Mouse (Mus musculus): ENCODE data around the gene Lfng. TPM values are rescaled to one million over a fixed set of nuclear protein-coding genes. Genes with fewer than 3 reads are reported as not detected.
A peak's percentile ranks its signal among the peaks of the same experiment; 100 is the strongest.

Lfng gene
- polyA plus RNA-seq, 1 experiment: 2.6 TPM

- Histone ChIP-seq H3K4me1 (ENCODE audit: control insufficient read depth) (peaks cover 36% of the 10 kb centered on the region), H3K4me3 (replicated peaks) (no peak overlapping the region), H3K36me3 (ENCODE audit: control insufficient read depth) (peaks cover 52% of the 10 kb centered on the region), H3K9me3 (ENCODE audit: control insufficient read depth, low read length) (no peaks in the 10 kb centered on the region), H3K27me3 (ENCODE audit: control insufficient read depth) (no peaks in the 10 kb centered on the region)
- no peak for TF ChIP-seq GATA1 (IDR thresholded peaks at IDR 0.05; ENCODE audit: low read length)
- no peak for TF ChIP-seq TAL1 (IDR thresholded peaks at IDR 0.05; ENCODE audit: low read length)
Measured at GRCm38 (mm10) chr5:140639871-140640270, 32.8 kb downstream of the Lfng start.

GRCm38 (mm10) chr5:140640812-140641211 is 33.7 kb downstream of the Lfng start:
- TF ChIP-seq GATA1 (IDR thresholded peaks at IDR 0.05; ENCODE audit: low read length): no peak
- no peak for TF ChIP-seq TAL1 (IDR thresholded peaks at IDR 0.05; ENCODE audit: low read length)
- Histone ChIP-seq H3K4me3 (replicated peaks) (no peak overlapping the region), H3K9me3 (ENCODE audit: control insufficient read depth, low read length) (no peaks in the 10 kb centered on the region), H3K4me1 (ENCODE audit: control insufficient read depth) (peaks cover 46% of the 10 kb centered on the region), H3K36me3 (ENCODE audit: control insufficient read depth) (peaks cover 46% of the 10 kb centered on the region), H3K27me3 (ENCODE audit: control insufficient read depth) (no peaks in the 10 kb centered on the region)

- Histone ChIP-seq H3K9me3 (ENCODE audit: control insufficient read depth, low read length) (no peaks in the 10 kb centered on the region), H3K4me1 (ENCODE audit: control insufficient read depth) (peaks cover 52% of the 10 kb centered on the region), H3K4me3 (replicated peaks) (no peak overlapping the region), H3K27me3 (ENCODE audit: control insufficient read depth) (no peaks in the 10 kb centered on the region), H3K36me3 (ENCODE audit: control insufficient read depth) (peaks cover 47% of the 10 kb centered on the region)
- TF ChIP-seq TAL1 (IDR thresholded peaks at IDR 0.05; ENCODE audit: low read length) (no peak), GATA1 (IDR thresholded peaks at IDR 0.05; ENCODE audit: low read length) (no peak)
Measured at GRCm38 (mm10) chr5:140641254-140641928, 34.3 kb downstream of the Lfng start.

- Histone ChIP-seq H3K4me3 (replicated peaks) (no peak overlapping the region), H3K4me1 (ENCODE audit: control insufficient read depth) (peaks cover 54% of the 10 kb centered on the region), H3K36me3 (ENCODE audit: control insufficient read depth) (peaks cover 49% of the 10 kb centered on the region), H3K27me3 (ENCODE audit: control insufficient read depth) (no peaks in the 10 kb centered on the region), H3K9me3 (ENCODE audit: control insufficient read depth, low read length) (no peaks in the 10 kb centered on the region)
- no peak for TF ChIP-seq TAL1 (IDR thresholded peaks at IDR 0.05; ENCODE audit: low read length)
- TF ChIP-seq GATA1 (IDR thresholded peaks at IDR 0.05; ENCODE audit: low read length): no peak
Measured at GRCm38 (mm10) chr5:140642076-140642475, 35.0 kb downstream of the Lfng start.

GRCm38 (mm10) chr5:140644263-140644662 is 37.1 kb downstream of the Lfng start:
- H3K4me1 ChIP-seq (ENCODE audit: control insufficient read depth): peaks cover 73% of the 10 kb centered on the region
- H3K4me3 ChIP-seq (replicated peaks): peak overlapping the region; percentile 47
- peaks cover 37% of the 10 kb centered on the region for H3K36me3 ChIP-seq (ENCODE audit: control insufficient read depth)
- no peaks in the 10 kb centered on the region for H3K9me3 ChIP-seq (ENCODE audit: control insufficient read depth, low read length)
- no peak for TF ChIP-seq GATA1 (IDR thresholded peaks at IDR 0.05; ENCODE audit: low read length)
- no peak for TF ChIP-seq TAL1 (IDR thresholded peaks at IDR 0.05; ENCODE audit: low read length)
- no peaks in the 10 kb centered on the region for H3K27me3 ChIP-seq (ENCODE audit: control insufficient read depth)

GRCm38 (mm10) chr5:140644702-140645201 is 37.6 kb downstream of the Lfng start:
- peak overlapping the region; percentile 47 for H3K4me3 ChIP-seq (replicated peaks)
- H3K4me1 ChIP-seq (ENCODE audit: control insufficient read depth): peaks cover 78% of the 10 kb centered on the region
- H3K9me3 ChIP-seq (ENCODE audit: control insufficient read depth, low read length): no peaks in the 10 kb centered on the region
- H3K36me3 ChIP-seq (ENCODE audit: control insufficient read depth): peaks cover 33% of the 10 kb centered on the region
- peak; percentile 70 for TF ChIP-seq GATA1 (IDR thresholded peaks at IDR 0.05; ENCODE audit: low read length)
- peak; percentile 85 for TF ChIP-seq TAL1 (IDR thresholded peaks at IDR 0.05; ENCODE audit: low read length)
- no peaks in the 10 kb centered on the region for H3K27me3 ChIP-seq (ENCODE audit: control insufficient read depth)

- TF ChIP-seq GATA1 (IDR thresholded peaks at IDR 0.05; ENCODE audit: low read length) (no peak; the same call in 1 of the 2 replicates), TAL1 (IDR thresholded peaks at IDR 0.05; ENCODE audit: low read length) (no peak)
- Histone ChIP-seq H3K27me3 (ENCODE audit: control insufficient read depth) (no peaks in the 10 kb centered on the region), H3K4me3 (replicated peaks) (peak overlapping the region; percentile 47), H3K9me3 (ENCODE audit: control insufficient read depth, low read length) (no peaks in the 10 kb centered on the region), H3K4me1 (ENCODE audit: control insufficient read depth) (peaks cover 85% of the 10 kb centered on the region), H3K36me3 (ENCODE audit: control insufficient read depth) (peaks cover 29% of the 10 kb centered on the region)
Measured at GRCm38 (mm10) chr5:140645454-140645853, 38.3 kb downstream of the Lfng start.

GRCm38 (mm10) chr5:140646171-140646570 is 39.1 kb downstream of the Lfng start:
- H3K9me3 ChIP-seq (ENCODE audit: control insufficient read depth, low read length): no peaks in the 10 kb centered on the region
- TF ChIP-seq TAL1 (IDR thresholded peaks at IDR 0.05; ENCODE audit: low read length): no peak
- no peak for TF ChIP-seq GATA1 (IDR thresholded peaks at IDR 0.05; ENCODE audit: low read length)
- peaks cover 3% of the 10 kb centered on the region; the same call in 1 of the 2 replicates for H3K27me3 ChIP-seq (ENCODE audit: control insufficient read depth)
- no peak overlapping the region for H3K4me3 ChIP-seq (replicated peaks)
- H3K4me1 ChIP-seq (ENCODE audit: control insufficient read depth): peaks cover 90% of the 10 kb centered on the region
- peaks cover 29% of the 10 kb centered on the region for H3K36me3 ChIP-seq (ENCODE audit: control insufficient read depth)

- no peak for TF ChIP-seq TAL1 (IDR thresholded peaks at IDR 0.05; ENCODE audit: low read length)
- no peak for TF ChIP-seq GATA1 (IDR thresholded peaks at IDR 0.05; ENCODE audit: low read length)
- peaks cover 7% of the 10 kb centered on the region for H3K27me3 ChIP-seq (ENCODE audit: control insufficient read depth)
Measured at GRCm38 (mm10) chr5:140647031-140647760, 40.1 kb downstream of the Lfng start.

More at GRCm38 (mm10) chr5:140647031-140647760, 40.1 kb downstream of the Lfng start:
- peaks cover 29% of the 10 kb centered on the region for H3K36me3 ChIP-seq (ENCODE audit: control insufficient read depth)
- peak overlapping the region; percentile 81 for H3K4me3 ChIP-seq (replicated peaks)
- no peaks in the 10 kb centered on the region for H3K9me3 ChIP-seq (ENCODE audit: control insufficient read depth, low read length)
- peaks cover 86% of the 10 kb centered on the region for H3K4me1 ChIP-seq (ENCODE audit: control insufficient read depth)

Measured in erythroblast, embryonic 14.5 days (primary cell).